Mouse (Mus musculus): ENCODE data around the gene Tesmin.

Gene Tesmin

GRCm38 (mm10) chr19:3388629-3389057 lies at the start of gene Tesmin:
TSS of gene Tesmin (plus strand) at chr19:3388857.
- peak; percentile 56 to 57 for DNase-seq (ENCODE audit: low spot score in 2 of 2)

GRCm38 (mm10) chr19:3339187-3339586 lies 49.5 kb upstream of the Tesmin start:
- DNase-seq (ENCODE audit: low spot score in 2 of 2) = no peak

GRCm38 (mm10) chr19:3341021-3341420 lies 47.6 kb upstream of the Tesmin start:
- DNase-seq (ENCODE audit: low spot score in 2 of 2) = no peak

- no peak for DNase-seq (ENCODE audit: low spot score in 2 of 2)
Observed at GRCm38 (mm10) chr19:3343929-3344328, 44.7 kb upstream of the Tesmin start.

GRCm38 (mm10) chr19:3344636-3345544 lies 43.8 kb upstream of the Tesmin start:
- no peak for DNase-seq (ENCODE audit: low spot score in 2 of 2)

GRCm38 (mm10) chr19:3347784-3348183 lies 40.9 kb upstream of the Tesmin start:
- DNase-seq (ENCODE audit: low spot score in 2 of 2) = no peak

- DNase-seq (ENCODE audit: low spot score in 2 of 2) = no peak
Observed at GRCm38 (mm10) chr19:3353415-3354111, 35.1 kb upstream of the Tesmin start.

- no peak for DNase-seq (ENCODE audit: low spot score in 2 of 2)
Observed at GRCm38 (mm10) chr19:3355096-3355495, 33.6 kb upstream of the Tesmin start.

- no peak for DNase-seq (ENCODE audit: low spot score in 2 of 2)
Observed at GRCm38 (mm10) chr19:3356516-3356915, 32.1 kb upstream of the Tesmin start.

GRCm38 (mm10) chr19:3357620-3358019 lies 31.0 kb upstream of the Tesmin start:
- no peak for DNase-seq (ENCODE audit: low spot score in 2 of 2)

- no peak for DNase-seq (ENCODE audit: low spot score in 2 of 2)
Observed at GRCm38 (mm10) chr19:3359841-3360588, 28.6 kb upstream of the Tesmin start.

- no peak for DNase-seq (ENCODE audit: low spot score in 2 of 2)
Observed at GRCm38 (mm10) chr19:3363510-3363909, 25.1 kb upstream of the Tesmin start.

GRCm38 (mm10) chr19:3365089-3365488 lies 23.6 kb upstream of the Tesmin start:
- DNase-seq (ENCODE audit: low spot score in 2 of 2) = no peak

GRCm38 (mm10) chr19:3368276-3368675 lies 20.4 kb upstream of the Tesmin start:
- no peak for DNase-seq (ENCODE audit: low spot score in 2 of 2)

GRCm38 (mm10) chr19:3373380-3373779 lies 15.3 kb upstream of the Tesmin start:
- DNase-seq (ENCODE audit: low spot score in 2 of 2) = no peak

- DNase-seq (ENCODE audit: low spot score in 2 of 2) = no peak
Observed at GRCm38 (mm10) chr19:3374028-3374427, 14.6 kb upstream of the Tesmin start.

- no peak for DNase-seq (ENCODE audit: low spot score in 2 of 2)
Observed at GRCm38 (mm10) chr19:3375945-3376495, 12.6 kb upstream of the Tesmin start.

GRCm38 (mm10) chr19:3376966-3377715 lies 11.5 kb upstream of the Tesmin start:
- no peak for DNase-seq (ENCODE audit: low spot score in 2 of 2)

GRCm38 (mm10) chr19:3378614-3379013 lies 10.0 kb upstream of the Tesmin start:
- no peak for DNase-seq (ENCODE audit: low spot score in 2 of 2)

- DNase-seq (ENCODE audit: low spot score in 2 of 2) = no peak
Observed at GRCm38 (mm10) chr19:3388061-3388460, 596 bp upstream of the Tesmin start.

- DNase-seq (ENCODE audit: low spot score in 2 of 2) = peak; percentile 75 to 84
Observed at GRCm38 (mm10) chr19:3389089-3389488, 432 bp downstream of the Tesmin start.

Measured in frontal cortex, postnatal 25 days (tissue).